Mouse (Mus musculus) forebrain, embryonic 14.5 days (tissue): ENCODE measurements around the gene Cdkn2a. TPM values are rescaled to one million over a fixed set of nuclear protein-coding genes. Genes with fewer than 3 reads are reported as not detected.

Source experiments
- ATAC-seq: fragments of 200-750 bp; cut with Nextera tagmentation; 2 replicates; pipeline ENCODE4 v1.8.0; 2017; ENCODE audit warnings: mild to moderate bottlenecking, moderate library complexity
- DNase-seq: peaks from one replicate; pipeline ENCODE4 v3.0.0-alpha.2; 2015; ENCODE audit warnings: low spot score
- H3K27ac ChIP-seq: fragments of 300-500 bp; sonication (generic); 2 replicates; pipeline ENCODE4 v1.5.1; 2014; ENCODE audit warnings: low read depth, mild to moderate bottlenecking, control low read depth, low read length, moderate library complexity
- H3K27me3 ChIP-seq: fragments of 300-500 bp; sonication (generic); replicated peaks from 2 replicates; pipeline ENCODE4 v1.6.1; 2014; ENCODE audit warnings: low read length, control low read depth, mixed read lengths; ENCODE audit not compliant: control insufficient read depth, insufficient read depth
- H3K36me3 ChIP-seq: fragments of 300-500 bp; sonication (generic); 2 replicates; pipeline ENCODE4 v1.6.1; 2014; ENCODE audit warnings: low read length, control low read depth; ENCODE audit not compliant: control insufficient read depth, insufficient read depth
- H3K4me1 ChIP-seq: fragments of 300-500 bp; sonication (generic); 2 replicates; pipeline ENCODE4 v1.6.1; 2014; ENCODE audit warnings: antibody characterized with exemption, low read length, control low read depth; ENCODE audit not compliant: control insufficient read depth, insufficient read depth
- H3K4me2 ChIP-seq: fragments of 300-500 bp; sonication (generic); 2 replicates; pipeline ENCODE4 v1.6.1; 2014; ENCODE audit warnings: mild to moderate bottlenecking, control low read depth, low read length
- H3K4me3 ChIP-seq: fragments of 300-500 bp; sonication (generic); 2 replicates; pipeline ENCODE4 v1.5.1; 2014; ENCODE audit warnings: low read depth, low read length, control low read depth
- H3K9ac ChIP-seq: fragments of 300-500 bp; sonication (generic); 2 replicates; pipeline ENCODE4 v1.6.1; 2014; ENCODE audit warnings: mild to moderate bottlenecking, low read length, control low read depth, moderate library complexity
- H3K9me3 ChIP-seq: fragments of 300-500 bp; sonication (generic); replicated peaks from 2 replicates; pipeline ENCODE4 v1.6.1; 2016; ENCODE audit warnings: low read length, control low read depth, mixed read lengths; ENCODE audit not compliant: control insufficient read depth
- WGBS: fragments of 180-500 bp; shearing (Covaris S2); extraction: QIAGEN DNeasy Blood & Tissue Kit; methylation state at CpG from one replicate; pipeline ENCODE4 v1.1.7; 2014; 5-methylcytosine and 5-hydroxymethylcytosine counted together
- polyA plus RNA-seq: library from polyadenylated mRNA; unstranded; fragments of >200 nt; fragmentation: Nextera tagmentation; extraction: Ambion mirVana; gene quantifications from 2 replicates; pipeline ENCODE4 v1.2.1, GENCODE M21; 2014

Gene Cdkn2a
- polyA plus RNA-seq, 1 experiment from 2014 or later: not detected

GRCm38 (mm10) chr4:89273585-89273984 is 20.9 kb downstream of the Cdkn2a start:
- no peak overlapping the region for H3K4me2 ChIP-seq
- H3K4me3 ChIP-seq: no peak overlapping the region
- no peaks in the 10 kb centered on the region for H3K4me1 ChIP-seq
- WGBS: under 1% methylated on average over 9 of the region's 9 CpGs
- ATAC-seq: no peak
- no peak overlapping the region for H3K9ac ChIP-seq
- H3K27me3 ChIP-seq: peaks cover 86% of the 10 kb centered on the region
- H3K27ac ChIP-seq: no peak overlapping the region
- H3K9me3 ChIP-seq: no peaks in the 10 kb centered on the region
- no peak for DNase-seq
- H3K36me3 ChIP-seq: no peaks in the 10 kb centered on the region

DNA sequence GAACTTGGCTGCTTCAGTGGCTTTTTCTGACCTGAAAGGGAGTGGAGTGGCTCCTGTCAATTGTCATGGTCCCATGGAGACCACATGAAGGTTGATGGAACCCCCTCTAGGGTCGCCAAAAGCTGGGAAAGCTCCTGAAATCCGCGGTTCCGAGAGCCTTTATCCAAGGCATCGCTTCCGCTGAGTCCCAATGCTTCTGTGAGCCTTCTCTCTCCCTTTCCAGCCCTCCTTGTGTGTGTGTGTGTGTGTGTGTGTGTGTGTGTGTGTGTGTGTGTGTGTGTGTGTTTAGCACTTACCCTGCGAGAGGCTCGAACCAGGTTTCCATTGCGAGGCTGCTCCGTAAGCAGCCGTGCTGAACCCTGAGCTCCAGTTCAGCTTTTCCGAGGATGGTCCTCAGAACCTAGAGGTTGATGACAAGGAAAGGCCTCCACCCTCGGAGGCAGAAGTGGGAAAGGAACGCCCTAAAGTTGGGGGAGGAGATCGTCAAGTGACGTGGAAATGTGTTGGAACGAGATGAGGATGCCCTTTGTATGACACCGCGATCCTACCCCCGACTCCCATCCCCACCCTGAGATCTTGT is 21.4 kb downstream of the Cdkn2a start:
- Histone ChIP-seq H3K9me3 (no peaks in the 10 kb centered on the region), H3K4me2 (no peak overlapping the region), H3K36me3 (no peaks in the 10 kb centered on the region), H3K4me1 (no peaks in the 10 kb centered on the region), H3K27ac (no peak overlapping the region), H3K27me3 (peaks cover 81% of the 10 kb centered on the region), H3K4me3 (no peak overlapping the region), H3K9ac (no peak overlapping the region)
- WGBS: under 1% methylated on average over 20 of the region's 20 CpGs
- ATAC-seq: no peak
- DNase-seq: no peak

DNA sequence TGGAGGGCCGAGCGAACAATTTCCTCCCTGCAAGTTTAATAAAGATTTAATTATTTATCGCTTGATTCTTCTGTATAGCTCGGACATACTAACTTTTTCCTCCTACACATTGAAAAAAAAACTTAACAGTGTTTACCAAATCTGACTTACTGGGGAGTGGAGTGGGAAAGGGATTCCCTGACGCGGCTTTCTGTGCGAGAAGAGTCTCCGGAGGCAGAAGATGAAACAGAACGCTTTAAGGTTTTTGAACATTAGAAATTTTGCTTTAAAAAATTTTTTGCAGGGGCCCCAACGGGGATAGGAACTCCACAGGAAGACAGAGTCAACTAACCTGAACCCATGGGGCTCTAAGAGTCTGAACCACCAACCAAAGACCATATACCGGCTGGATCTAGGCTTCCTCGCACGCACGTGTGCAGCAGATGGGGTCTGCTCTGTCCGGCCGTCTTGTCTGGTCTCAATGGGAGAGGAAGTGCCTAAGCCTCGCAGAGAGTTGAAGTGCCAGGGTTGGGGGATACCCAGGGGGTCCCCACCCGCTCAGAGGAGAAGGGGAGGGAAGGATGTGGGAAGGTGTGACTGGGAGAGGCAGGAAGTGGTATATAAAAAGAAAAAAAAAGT is 22.2 kb downstream of the Cdkn2a start:
- no peaks in the 10 kb centered on the region for H3K9me3 ChIP-seq
- H3K27ac ChIP-seq: no peak overlapping the region
- H3K9ac ChIP-seq: no peak overlapping the region
- DNase-seq (no peak), ATAC-seq (no peak)
- no peaks in the 10 kb centered on the region for H3K36me3 ChIP-seq
- 5% methylated on average over 18 of the region's 18 CpGs for WGBS
- H3K27me3 ChIP-seq: peaks cover 73% of the 10 kb centered on the region
- H3K4me2 ChIP-seq: no peak overlapping the region
- no peak overlapping the region for H3K4me3 ChIP-seq
- no peaks in the 10 kb centered on the region for H3K4me1 ChIP-seq

DNA sequence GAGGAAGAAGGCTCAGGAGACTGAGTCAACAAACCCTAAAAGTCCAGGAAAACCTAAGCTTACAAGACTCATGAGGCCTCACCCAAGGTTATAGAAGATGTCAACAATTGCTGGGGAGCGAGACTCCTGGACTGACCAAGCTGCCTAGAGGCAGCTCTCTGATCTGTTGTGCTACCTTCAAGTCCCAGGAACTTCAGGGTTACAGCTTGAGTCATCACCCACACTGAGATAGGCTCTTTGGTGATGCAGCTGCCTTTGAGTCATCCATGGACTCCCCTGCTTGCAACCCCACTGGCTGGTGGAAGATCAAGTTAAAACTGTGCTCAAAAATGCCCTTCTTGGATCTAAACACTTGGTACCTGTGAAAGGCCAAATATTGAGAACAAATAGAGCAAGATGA is 36.7 kb downstream of the Cdkn2a start:
- Histone ChIP-seq H3K9ac (no peak overlapping the region), H3K27ac (no peak overlapping the region), H3K27me3 (no peaks in the 10 kb centered on the region), H3K36me3 (no peaks in the 10 kb centered on the region), H3K4me2 (no peak overlapping the region), H3K9me3 (no peaks in the 10 kb centered on the region), H3K4me3 (no peak overlapping the region), H3K4me1 (no peaks in the 10 kb centered on the region)
- 88% methylated on average over 1 of the region's 1 CpGs for WGBS
- ATAC-seq (no peak), DNase-seq (no peak)

DNA sequence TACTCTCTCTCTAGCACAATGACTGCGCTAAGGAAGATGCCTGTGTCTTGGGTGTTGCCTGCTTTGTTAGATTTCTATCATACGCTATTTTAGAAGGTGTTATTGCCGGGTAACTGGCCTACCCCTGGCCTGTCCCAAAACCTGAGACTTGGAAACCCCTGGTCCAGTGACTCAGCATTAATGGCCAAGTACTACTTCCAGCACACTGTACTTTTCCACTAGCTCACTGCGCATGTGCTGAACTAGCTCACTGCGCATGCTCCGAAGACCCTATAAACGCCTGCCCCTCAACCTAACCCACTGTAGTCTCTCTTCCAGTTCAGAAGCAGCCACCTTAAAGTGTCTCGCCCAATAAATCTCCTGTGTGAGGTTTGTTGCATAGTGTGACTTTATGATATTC is 60.0 kb downstream of the Cdkn2a start:
- Histone ChIP-seq H3K4me3 (no peak overlapping the region), H3K9ac (no peak overlapping the region), H3K4me2 (no peak overlapping the region), H3K9me3 (no peaks in the 10 kb centered on the region), H3K27me3 (no peaks in the 10 kb centered on the region), H3K27ac (no peak overlapping the region), H3K4me1 (no peaks in the 10 kb centered on the region), H3K36me3 (no peaks in the 10 kb centered on the region)
- DNase-seq (no peak), ATAC-seq (no peak)
- WGBS: 89% methylated on average over 8 of the region's 8 CpGs

Other genes starting within 250 kb of the Cdkn2a start
- 31.7 and 34.3 TPM in 2 replicates for gene Mtap, start 157.5 kb downstream of the Cdkn2a start, polyA plus RNA-seq
- 0.20 and 0.57 TPM in 2 replicates for gene Cdkn2b, start 16.4 kb upstream of the Cdkn2a start, polyA plus RNA-seq